In genomic region chr10:30089406-30089805, GRCm38 (mm10) we compare ENCODE assay signal across 10 mouse cellular contexts.
A peak's percentile ranks its signal among the peaks of the same experiment; 100 is the strongest.
DNase-seq lines count a peak whose midpoint lies in the region; ATAC-seq lines count a peak whose summit lies in the region.
"Had no signal": no experiment of that assay in that cellular context is flagged by ENCODE, and none has a peak within 500 bp of the region (broad histone marks: within the 10 kb centered on the region; RNA-seq: fewer than 3 reads in every experiment).

No protein-coding gene starts in this region.

- H3K4me2 ChIP-seq in kidney, embryonic 16.5 days (replicated peaks; ENCODE audit: low read depth, low read length), result no peak overlapping the region
- H3K4me2 ChIP-seq: neural tube, embryonic 13.5 days had no signal

- H3K4me1 ChIP-seq in kidney, embryonic 16.5 days (ENCODE audit: insufficient read depth, low read length), result no peaks in the 10 kb centered on the region
- H3K4me1 ChIP-seq: neural tube, embryonic 13.5 days had no signal

- no peak overlapping the region for H3K4me3 ChIP-seq in kidney, embryonic 16.5 days (ENCODE audit: low read length)
- H3K4me3 ChIP-seq: erythroblast, embryonic 14.5 days; neural tube, embryonic 13.5 days had no signal

- peak; percentile 4 for DNase-seq in gastrocnemius, adult 18-20 months (ENCODE audit: low spot score)
- no peak for DNase-seq in gastrocnemius, postnatal 10 days
- peak; percentile 56 for DNase-seq in Muller cell, postnatal 12 days (ENCODE audit: inconsistent ontology term)
- peak; percentile 12 to 23 for DNase-seq in frontal cortex, postnatal 10 days (ENCODE audit: low spot score in 2 of 2)
- DNase-seq in lung, postnatal 10 days, result peak; percentile 4
- no peak for DNase-seq in c-Kit-positive CD71-positive TER-119-positive erythroid progenitor cells, embryonic 14.5 days (ENCODE audit: low spot score)
- DNase-seq in natural killer cell, adult 2 months (ENCODE audit: low spot score in 2 of 2), result no peak

- no peaks in the 10 kb centered on the region for H3K36me3 ChIP-seq in kidney, embryonic 16.5 days (ENCODE audit: insufficient read depth, low read length)
- H3K36me3 ChIP-seq: neural tube, embryonic 13.5 days had no signal

- 39% methylated on average over 7 of the region's 7 CpGs for WGBS in kidney, embryonic 16.5 days

- no peak overlapping the region for H3K9ac ChIP-seq in kidney, embryonic 16.5 days (replicated peaks; ENCODE audit: low read length)
- H3K9ac ChIP-seq: neural tube, embryonic 13.5 days had no signal

- ATAC-seq in kidney, embryonic 16.5 days (ENCODE audit: low FRiP score, low TSS enrichment), result peak; percentile 73; the same call in 1 of the 2 replicates

- H3K27me3 ChIP-seq in kidney, embryonic 16.5 days (ENCODE audit: insufficient read depth, low read length), result no peaks in the 10 kb centered on the region
- H3K27me3 ChIP-seq: neural tube, embryonic 13.5 days had no signal

- H3K27ac ChIP-seq in kidney, embryonic 16.5 days (ENCODE audit: low read length), result no peak overlapping the region
- H3K27ac ChIP-seq: neural tube, embryonic 13.5 days had no signal

- H3K9me3 ChIP-seq in kidney, embryonic 16.5 days (ENCODE audit: low read length), result no peaks in the 10 kb centered on the region
- H3K9me3 ChIP-seq: neural tube, embryonic 13.5 days had no signal

Comparison
In these comparisons a context has a peak if more than half of its experiments do, and no peak if none do; other contexts are left out.
1. DNase-seq: peak in gastrocnemius, adult 18-20 months (single experiment), Muller cell, postnatal 12 days (single experiment), frontal cortex, postnatal 10 days (2 of 2) and lung, postnatal 10 days (single experiment); none in gastrocnemius, postnatal 10 days (single experiment), c-Kit-positive CD71-positive TER-119-positive erythroid progenitor cells, embryonic 14.5 days (single experiment) and natural killer cell, adult 2 months (0 of 2).